Mouse (Mus musculus) thymus, postnatal 14 days (tissue): ENCODE measurements around the gene Olfr348.

Source experiments
- DNase-seq: peaks from one replicate; pipeline ENCODE4 v3.0.0; 2021

Olfr348 gene

DNA sequence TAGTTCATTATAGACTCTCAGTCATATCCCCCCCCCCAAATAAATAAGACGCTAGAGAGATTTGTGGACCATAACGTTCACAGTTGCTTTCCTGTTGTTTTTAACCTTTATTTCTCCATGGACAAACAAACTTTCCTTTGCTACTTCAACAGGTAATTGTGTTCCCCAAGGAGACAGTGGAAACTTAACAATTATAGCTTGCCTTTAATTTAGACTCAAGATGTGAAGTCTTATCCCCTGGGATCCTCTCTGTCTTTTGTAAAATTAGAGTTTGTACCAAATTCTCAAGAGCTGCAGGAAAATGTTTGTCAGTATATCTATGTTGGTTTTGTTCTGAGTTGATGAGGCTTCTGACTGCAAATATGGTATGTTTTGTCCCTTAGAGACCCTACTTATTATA, at the start of gene Olfr348:
Gene Olfr348, plus strand, starts transcription at position 301 of the 400 bp plus-strand sequence.
- no peak for DNase-seq

- DNase-seq, result no peak
These were observed 47.9 kb upstream of the Olfr348 start for GRCm38 (mm10) chr2:36736226-36736625.

DNA sequence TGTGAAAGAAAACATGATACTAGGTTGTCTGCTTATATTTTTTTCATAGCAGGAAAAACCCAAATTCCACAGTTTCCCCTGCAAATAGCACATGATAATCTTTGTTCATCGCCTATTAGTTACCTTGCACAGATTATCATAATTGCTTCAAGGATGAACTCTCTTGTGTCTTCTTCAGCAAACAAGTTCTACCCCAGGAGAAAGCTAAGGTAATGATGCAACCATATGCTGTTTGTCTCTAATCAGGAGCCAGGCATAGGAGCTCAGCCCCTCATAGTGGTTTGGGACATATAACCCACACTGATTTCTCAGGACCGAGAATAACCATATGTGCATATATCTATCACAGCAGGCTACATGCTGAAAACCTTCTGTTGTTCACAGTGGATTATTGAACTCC, 6.2 kb downstream of the Olfr348 start, which contains the start of gene Olfr50:
Gene Olfr50, plus strand, starts transcription at position 301 of the 400 bp plus-strand sequence.
- DNase-seq, result no peak

GRCm38 (mm10) chr2:36816932-36817331, 32.9 kb downstream of the Olfr348 start, which contains the start of gene Olfr3:
Gene Olfr3, minus strand, starts transcription at chr2:36817032.
- no peak for DNase-seq
